Mouse (Mus musculus) small intestine, adult 2 months (tissue): Measurements from ENCODE around the gene Adprm. TPM values are rescaled to one million over a fixed set of nuclear protein-coding genes. Genes with fewer than 3 reads are reported as not detected.
"Not testable (repeated sequence)": the region's sequence is repeated elsewhere in the genome, so short reads cannot be mapped to it uniquely, and the experiment has no call there.

Experiments used
- H3K27ac ChIP-seq: fragments of 200-500 bp; 2 replicates; pipeline ENCODE4 v1.5.1; 2012; ENCODE audit warnings: low read depth, low read length, control low read depth, inconsistent platforms; ENCODE audit not compliant: insufficient read depth
- H3K27me3 ChIP-seq: fragments of 200-500 bp; 2 replicates; pipeline ENCODE4 v1.6.1; 2012; ENCODE audit warnings: mild to moderate bottlenecking, moderate library complexity, low read length, inconsistent platforms; ENCODE audit not compliant: control insufficient read depth, insufficient read depth
- H3K36me3 ChIP-seq: fragments of 200-500 bp; 2 replicates; pipeline ENCODE4 v1.6.1; 2012; ENCODE audit warnings: mild to moderate bottlenecking, low read length, control low read depth, inconsistent platforms; ENCODE audit not compliant: control insufficient read depth, insufficient read depth
- H3K4me1 ChIP-seq: fragments of 200-500 bp; 2 replicates; pipeline ENCODE4 v1.6.1; 2012; ENCODE audit warnings: low read length, inconsistent platforms, mixed read lengths; ENCODE audit not compliant: control insufficient read depth, insufficient read depth, insufficient read length
- H3K4me3 ChIP-seq: fragments of 200-500 bp; 2 replicates; pipeline ENCODE4 v1.5.1; 2012; ENCODE audit warnings: low read depth, mild to moderate bottlenecking, control low read depth, inconsistent platforms, low read length, moderate library complexity
- CTCF ChIP-seq: fragments of 200-500 bp; IDR thresholded peaks from 2 replicates; pipeline ENCODE4 v1.5.1; 2012; ENCODE audit warnings: low read depth, mild to moderate bottlenecking, control low read depth, inconsistent platforms, low read length, moderate library complexity, mixed read lengths; ENCODE audit not compliant: insufficient replicate concordance, insufficient read length; ENCODE audit errors: extremely low read depth
- POLR2A ChIP-seq: fragments of 200-500 bp; IDR thresholded peaks from 2 replicates; pipeline ENCODE4 v1.6.1; 2012; ENCODE audit warnings: low read depth, mild to moderate bottlenecking, control low read depth, inconsistent platforms, low read length, moderate library complexity
- WGBS: fragments of 180-500 bp; shearing (Covaris S2); methylation state at CpG from one replicate; pipeline ENCODE4 v1.1.7; 2018; 5-methylcytosine and 5-hydroxymethylcytosine counted together
- polyA plus RNA-seq: library from polyadenylated mRNA; depleted of rRNA; stranded (reverse); fragments of >200 nt; gene quantifications from 2 replicates; pipeline ENCODE4 v1.2.3, GENCODE M21; 2012

The Adprm gene
- polyA plus RNA-seq, 1 experiment = 18.2 TPM

GRCm38 (mm10) chr11:67093652-67094051 lies 41.3 kb upstream of the Adprm start:
- H3K4me1 ChIP-seq = no peaks in the 10 kb centered on the region
- no peak for TF ChIP-seq CTCF
- TF ChIP-seq POLR2A = no peak
- WGBS = 95% methylated on average over 5 of the region's 5 CpGs

GRCm38 (mm10) chr11:67093201-67093600 lies 40.8 kb upstream of the Adprm start:
- no peaks in the 10 kb centered on the region for H3K27me3 ChIP-seq
- WGBS = 69% methylated on average over 9 of the region's 9 CpGs
- TF ChIP-seq POLR2A (no peak), CTCF (no peak)
- H3K4me3 ChIP-seq = no peak overlapping the region
- H3K4me1 ChIP-seq = no peaks in the 10 kb centered on the region
- no peak overlapping the region for H3K27ac ChIP-seq
- no peaks in the 10 kb centered on the region for H3K36me3 ChIP-seq

More at GRCm38 (mm10) chr11:67093652-67094051, 41.3 kb upstream of the Adprm start:
- Histone ChIP-seq H3K27ac (no peak overlapping the region), H3K4me3 (no peak overlapping the region), H3K36me3 (no peaks in the 10 kb centered on the region), H3K27me3 (no peaks in the 10 kb centered on the region)

- H3K27me3 ChIP-seq, H3K4me3 ChIP-seq, H3K27ac ChIP-seq, H3K4me1 ChIP-seq, H3K36me3 ChIP-seq: not testable (repeated sequence)
- 86% methylated on average over 12 of the region's 12 CpGs for WGBS
Measured at GRCm38 (mm10) chr11:67092354-67092753, 40.0 kb upstream of the Adprm start.

GRCm38 (mm10) chr11:67087225-67087624 lies 34.8 kb upstream of the Adprm start:
- Histone ChIP-seq H3K4me3 (no peak overlapping the region), H3K4me1 (no peaks in the 10 kb centered on the region), H3K27me3 (no peaks in the 10 kb centered on the region), H3K36me3 (no peaks in the 10 kb centered on the region), H3K27ac (no peak overlapping the region)
- 81% methylated on average over 12 of the region's 12 CpGs for WGBS
- TF ChIP-seq CTCF = no peak
- no peak for TF ChIP-seq POLR2A

- no peaks in the 10 kb centered on the region for H3K36me3 ChIP-seq
- H3K4me3 ChIP-seq = no peak overlapping the region
- no peak overlapping the region for H3K27ac ChIP-seq
- no peaks in the 10 kb centered on the region for H3K4me1 ChIP-seq
- H3K27me3 ChIP-seq = no peaks in the 10 kb centered on the region
- WGBS = 22% methylated on average over 9 of the region's 9 CpGs
- no peak for TF ChIP-seq POLR2A
- TF ChIP-seq CTCF = no peak
Measured at GRCm38 (mm10) chr11:67086467-67087164, 34.2 kb upstream of the Adprm start.

- no peak overlapping the region for H3K27ac ChIP-seq
- no peaks in the 10 kb centered on the region for H3K27me3 ChIP-seq
- H3K4me3 ChIP-seq = no peak overlapping the region
- H3K4me1 ChIP-seq = 0 out of 2 replicates have a peak, but pooled peaks cover 1% of the 10 kb centered on the region
- under 1% methylated on average over 6 of the region's 6 CpGs for WGBS
- H3K36me3 ChIP-seq = no peaks in the 10 kb centered on the region
- TF ChIP-seq POLR2A (no peak), CTCF (peak; percentile 61; the same call in 1 of the 2 replicates)
Measured at GRCm38 (mm10) chr11:67085489-67085888, 33.1 kb upstream of the Adprm start.

- Histone ChIP-seq H3K36me3 (no peaks in the 10 kb centered on the region), H3K4me1 (0 out of 2 replicates have a peak, but pooled peaks cover 1% of the 10 kb centered on the region), H3K27me3 (no peaks in the 10 kb centered on the region), H3K27ac (no peak overlapping the region), H3K4me3 (no peak overlapping the region)
- WGBS = 45% methylated on average over 32 of the region's 32 CpGs
- TF ChIP-seq POLR2A (no peak), CTCF (no peak)
Measured at GRCm38 (mm10) chr11:67083712-67084340, 31.4 kb upstream of the Adprm start.

- H3K27me3 ChIP-seq = no peaks in the 10 kb centered on the region
- WGBS = 67% methylated on average over 6 of the region's 6 CpGs
Measured at GRCm38 (mm10) chr11:67083239-67083638, 30.8 kb upstream of the Adprm start.

More at GRCm38 (mm10) chr11:67083239-67083638, 30.8 kb upstream of the Adprm start:
- H3K4me3 ChIP-seq = no peak overlapping the region
- H3K4me1 ChIP-seq = 0 out of 2 replicates have a peak, but pooled peaks cover 1% of the 10 kb centered on the region
- no peak for TF ChIP-seq POLR2A
- no peak for TF ChIP-seq CTCF
- no peaks in the 10 kb centered on the region for H3K36me3 ChIP-seq
- no peak overlapping the region for H3K27ac ChIP-seq
